Mouse (Mus musculus): ENCODE results near the gene Ints3. TPM values are rescaled to one million over a fixed set of nuclear protein-coding genes. Genes with fewer than 3 reads are reported as not detected.

Ints3 gene
- polyA plus RNA-seq, 1 experiment from 2014 or later, result 23.0 TPM

DNA sequence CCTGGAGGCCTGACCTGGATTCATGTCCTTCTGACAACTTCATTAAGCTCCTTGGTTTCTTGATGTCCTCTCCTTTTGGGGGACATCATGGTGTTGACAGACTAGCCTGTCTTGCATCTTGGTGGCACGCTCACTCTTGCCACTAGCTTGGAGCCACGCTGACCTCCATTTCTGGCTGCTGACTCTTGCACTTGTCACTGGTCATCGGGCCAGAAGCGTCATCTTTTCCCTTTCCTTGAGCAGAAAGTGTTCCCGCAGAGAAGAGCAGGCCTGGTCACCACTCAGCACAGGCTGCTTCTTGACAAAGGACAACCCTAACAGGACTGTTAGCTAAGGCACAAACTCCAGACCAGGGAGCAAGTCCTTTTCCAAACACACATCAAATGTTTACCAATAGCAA lies 27.0 kb downstream of the Ints3 start:
- 98% methylated on average over 5 of the region's 5 CpGs for WGBS
- no peak for ATAC-seq (ENCODE audit: insufficient read depth, low FRiP score)
- H3K9ac ChIP-seq (ENCODE audit: low read length), result no peak overlapping the region

DNA sequence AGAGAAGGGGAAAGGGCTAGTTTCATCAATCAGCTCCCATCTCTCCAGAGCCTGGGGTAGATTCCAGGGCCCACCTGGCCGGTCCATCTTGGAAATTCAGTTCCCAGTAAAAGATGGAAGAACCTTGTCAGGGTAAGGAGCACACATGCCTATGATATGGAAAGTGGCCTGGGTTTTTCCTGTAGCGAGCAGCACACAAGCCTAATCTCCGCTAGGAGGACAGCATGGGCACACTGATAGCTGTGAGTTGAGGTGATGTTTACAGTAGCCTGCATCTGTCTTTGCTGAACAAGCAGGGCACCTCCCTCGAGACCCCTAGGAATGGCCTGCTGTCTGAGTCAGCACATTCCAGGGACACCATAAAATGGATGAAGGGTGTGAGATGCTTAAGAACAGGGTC lies 28.8 kb downstream of the Ints3 start:
- Histone ChIP-seq H3K4me2 (ENCODE audit: low read depth, low read length) (no peak overlapping the region), H3K4me1 (ENCODE audit: control insufficient read depth, insufficient read depth, low read length) (no peaks in the 10 kb centered on the region), H3K36me3 (ENCODE audit: control insufficient read depth, insufficient read depth, low read length) (peaks cover 36% of the 10 kb centered on the region), H3K9me3 (replicated peaks; ENCODE audit: control insufficient read depth, low read length) (no peaks in the 10 kb centered on the region), H3K9ac (ENCODE audit: low read length) (no peak overlapping the region), H3K27me3 (ENCODE audit: control insufficient read depth, insufficient read depth, low read length) (no peaks in the 10 kb centered on the region), H3K27ac (ENCODE audit: low read length) (no peak overlapping the region), H3K4me3 (replicated peaks; ENCODE audit: low read length) (no peak overlapping the region)
- no peak for ATAC-seq (ENCODE audit: insufficient read depth, low FRiP score)
- WGBS, result 62% methylated on average over 4 of the region's 4 CpGs

More for the DNA sequence above, 27.0 kb downstream of the Ints3 start:
- H3K4me3 ChIP-seq (replicated peaks; ENCODE audit: low read length), result no peak overlapping the region
- no peaks in the 10 kb centered on the region for H3K9me3 ChIP-seq (replicated peaks; ENCODE audit: control insufficient read depth, low read length)
- peaks cover 24% of the 10 kb centered on the region for H3K36me3 ChIP-seq (ENCODE audit: control insufficient read depth, insufficient read depth, low read length)
- H3K27ac ChIP-seq (ENCODE audit: low read length), result no peak overlapping the region
- no peak overlapping the region for H3K4me2 ChIP-seq (ENCODE audit: low read depth, low read length)
- no peaks in the 10 kb centered on the region for H3K4me1 ChIP-seq (ENCODE audit: control insufficient read depth, insufficient read depth, low read length)
- no peaks in the 10 kb centered on the region for H3K27me3 ChIP-seq (ENCODE audit: control insufficient read depth, insufficient read depth, low read length)

GRCm38 (mm10) chr3:90404121-90404520 lies 29.3 kb downstream of the Ints3 start:
- Histone ChIP-seq H3K4me2 (ENCODE audit: low read depth, low read length) (no peak overlapping the region), H3K9me3 (replicated peaks; ENCODE audit: control insufficient read depth, low read length) (no peaks in the 10 kb centered on the region), H3K4me1 (ENCODE audit: control insufficient read depth, insufficient read depth, low read length) (no peaks in the 10 kb centered on the region), H3K36me3 (ENCODE audit: control insufficient read depth, insufficient read depth, low read length) (peaks cover 36% of the 10 kb centered on the region), H3K4me3 (replicated peaks; ENCODE audit: low read length) (no peak overlapping the region), H3K27me3 (ENCODE audit: control insufficient read depth, insufficient read depth, low read length) (no peaks in the 10 kb centered on the region), H3K9ac (ENCODE audit: low read length) (no peak overlapping the region), H3K27ac (ENCODE audit: low read length) (no peak overlapping the region)
- ATAC-seq (ENCODE audit: insufficient read depth, low FRiP score), result no peak
- WGBS, result 82% methylated on average over 3 of the region's 3 CpGs

DNA sequence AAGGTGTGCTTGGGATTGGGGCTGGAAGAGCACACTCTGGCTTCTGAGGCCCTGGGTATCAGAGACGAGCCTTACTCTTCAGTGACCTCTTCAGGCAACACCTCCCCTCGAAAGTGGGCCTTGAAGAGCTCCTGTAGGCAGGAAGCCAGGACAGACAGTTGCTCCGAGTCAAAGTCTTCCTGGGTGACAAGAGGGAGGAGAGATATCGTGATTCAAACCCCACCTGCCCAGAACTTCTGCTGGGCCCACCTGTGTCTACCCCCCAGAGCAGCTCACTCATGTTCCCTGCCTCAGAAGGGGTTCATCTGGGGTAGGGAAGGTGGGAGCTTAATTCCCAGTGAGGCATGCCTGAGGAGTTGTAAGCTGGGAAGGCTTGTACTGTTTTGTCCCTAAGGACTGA lies 32.4 kb downstream of the Ints3 start:
- WGBS, result 84% methylated on average over 4 of the region's 4 CpGs

GRCm38 (mm10) chr3:90395629-90396028 lies 37.8 kb downstream of the Ints3 start:
- ATAC-seq (ENCODE audit: insufficient read depth, low FRiP score), result no peak
- Histone ChIP-seq H3K9ac (ENCODE audit: low read length) (no peak overlapping the region), H3K27me3 (ENCODE audit: control insufficient read depth, insufficient read depth, low read length) (no peaks in the 10 kb centered on the region), H3K4me3 (replicated peaks; ENCODE audit: low read length) (no peak overlapping the region), H3K4me1 (ENCODE audit: control insufficient read depth, insufficient read depth, low read length) (peaks cover 2% of the 10 kb centered on the region; the same call in 1 of the 2 replicates), H3K27ac (ENCODE audit: low read length) (no peak overlapping the region), H3K36me3 (ENCODE audit: control insufficient read depth, insufficient read depth, low read length) (peaks cover 13% of the 10 kb centered on the region; the same call in 1 of the 2 replicates), H3K4me2 (ENCODE audit: low read depth, low read length) (no peak overlapping the region), H3K9me3 (replicated peaks; ENCODE audit: control insufficient read depth, low read length) (no peaks in the 10 kb centered on the region)
- WGBS, result 69% methylated on average over 3 of the region's 3 CpGs

More for the DNA sequence above, 32.4 kb downstream of the Ints3 start:
- Histone ChIP-seq H3K27me3 (ENCODE audit: control insufficient read depth, insufficient read depth, low read length) (no peaks in the 10 kb centered on the region), H3K27ac (ENCODE audit: low read length) (no peak overlapping the region), H3K36me3 (ENCODE audit: control insufficient read depth, insufficient read depth, low read length) (peaks cover 27% of the 10 kb centered on the region), H3K4me3 (replicated peaks; ENCODE audit: low read length) (no peak overlapping the region), H3K4me2 (ENCODE audit: low read depth, low read length) (no peak overlapping the region), H3K9me3 (replicated peaks; ENCODE audit: control insufficient read depth, low read length) (no peaks in the 10 kb centered on the region), H3K9ac (ENCODE audit: low read length) (no peak overlapping the region), H3K4me1 (ENCODE audit: control insufficient read depth, insufficient read depth, low read length) (no peaks in the 10 kb centered on the region)
- no peak for ATAC-seq (ENCODE audit: insufficient read depth, low FRiP score)

GRCm38 (mm10) chr3:90392661-90393060 lies 40.8 kb downstream of the Ints3 start:
- Histone ChIP-seq H3K4me2 (ENCODE audit: low read depth, low read length) (no peak overlapping the region), H3K9me3 (replicated peaks; ENCODE audit: control insufficient read depth, low read length) (no peaks in the 10 kb centered on the region), H3K4me1 (ENCODE audit: control insufficient read depth, insufficient read depth, low read length) (peaks cover 26% of the 10 kb centered on the region), H3K9ac (ENCODE audit: low read length) (no peak overlapping the region), H3K4me3 (replicated peaks; ENCODE audit: low read length) (no peak overlapping the region), H3K36me3 (ENCODE audit: control insufficient read depth, insufficient read depth, low read length) (0 out of 2 replicates have a peak, but pooled peaks cover 8% of the 10 kb centered on the region), H3K27me3 (ENCODE audit: control insufficient read depth, insufficient read depth, low read length) (no peaks in the 10 kb centered on the region), H3K27ac (ENCODE audit: low read length) (no peak overlapping the region)
- ATAC-seq (ENCODE audit: insufficient read depth, low FRiP score), result no peak
- WGBS, result 88% methylated on average over 3 of the region's 3 CpGs

DNA sequence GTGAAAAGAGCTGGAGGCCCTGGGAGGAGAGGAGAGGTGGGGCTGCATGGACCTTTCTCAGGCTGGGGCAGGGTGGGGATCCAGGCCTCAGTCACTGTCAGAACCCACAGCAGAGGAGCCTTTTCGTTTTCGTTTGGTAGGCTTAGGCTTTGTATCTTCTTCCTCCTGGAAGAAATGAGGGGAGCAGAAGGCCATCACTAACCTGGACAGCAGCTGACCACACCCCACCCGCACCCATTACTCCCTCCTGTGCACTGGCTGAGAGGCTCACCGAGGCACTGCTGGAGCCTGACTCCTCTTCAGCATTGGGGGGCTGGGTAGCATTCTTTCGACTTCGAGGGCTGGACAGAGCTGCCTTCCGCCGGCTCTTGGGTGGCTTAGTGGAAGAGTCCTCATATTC lies 41.5 kb downstream of the Ints3 start:
- 86% methylated on average over 8 of the region's 8 CpGs for WGBS
- Histone ChIP-seq H3K4me3 (replicated peaks; ENCODE audit: low read length) (no peak overlapping the region), H3K36me3 (ENCODE audit: control insufficient read depth, insufficient read depth, low read length) (0 out of 2 replicates have a peak, but pooled peaks cover 4% of the 10 kb centered on the region), H3K27me3 (ENCODE audit: control insufficient read depth, insufficient read depth, low read length) (no peaks in the 10 kb centered on the region), H3K4me1 (ENCODE audit: control insufficient read depth, insufficient read depth, low read length) (peaks cover 26% of the 10 kb centered on the region), H3K4me2 (ENCODE audit: low read depth, low read length) (no peak overlapping the region), H3K9me3 (replicated peaks; ENCODE audit: control insufficient read depth, low read length) (no peaks in the 10 kb centered on the region), H3K9ac (ENCODE audit: low read length) (no peak overlapping the region), H3K27ac (ENCODE audit: low read length) (no peak overlapping the region)
- no peak for ATAC-seq (ENCODE audit: insufficient read depth, low FRiP score)

GRCm38 (mm10) chr3:90391004-90391403 lies 42.4 kb downstream of the Ints3 start:
- ATAC-seq (ENCODE audit: insufficient read depth, low FRiP score), result no peak
- H3K36me3 ChIP-seq (ENCODE audit: control insufficient read depth, insufficient read depth, low read length), result 0 out of 2 replicates have a peak, but pooled peaks cover 3% of the 10 kb centered on the region
- H3K9me3 ChIP-seq (replicated peaks; ENCODE audit: control insufficient read depth, low read length), result no peaks in the 10 kb centered on the region
- 58% methylated on average over 4 of the region's 4 CpGs for WGBS
- H3K9ac ChIP-seq (ENCODE audit: low read length), result no peak overlapping the region
- no peak overlapping the region for H3K4me3 ChIP-seq (replicated peaks; ENCODE audit: low read length)
- H3K4me1 ChIP-seq (ENCODE audit: control insufficient read depth, insufficient read depth, low read length), result peaks cover 26% of the 10 kb centered on the region
- H3K4me2 ChIP-seq (ENCODE audit: low read depth, low read length), result no peak overlapping the region
- no peaks in the 10 kb centered on the region for H3K27me3 ChIP-seq (ENCODE audit: control insufficient read depth, insufficient read depth, low read length)
- H3K27ac ChIP-seq (ENCODE audit: low read length), result no peak overlapping the region

- peak within 1 kb of the TSS; percentile 66 for H3K4me3 ChIP-seq (replicated peaks; ENCODE audit: low read length)
- peak within 1 kb of the TSS; percentile 84 for H3K9ac ChIP-seq (ENCODE audit: low read length)
- H3K4me1 ChIP-seq (ENCODE audit: control insufficient read depth, insufficient read depth, low read length), result peaks cover 26% of the 10 kb centered on the region
- H3K27me3 ChIP-seq (ENCODE audit: control insufficient read depth, insufficient read depth, low read length), result no peaks in the 10 kb centered on the region
- peak; percentile 63 for ATAC-seq (ENCODE audit: insufficient read depth, low FRiP score)
- 0 out of 2 replicates have a peak, but pooled peaks cover 3% of the 10 kb centered on the region for H3K36me3 ChIP-seq (ENCODE audit: control insufficient read depth, insufficient read depth, low read length)
- no peaks in the 10 kb centered on the region for H3K9me3 ChIP-seq (replicated peaks; ENCODE audit: control insufficient read depth, low read length)
- H3K4me2 ChIP-seq (ENCODE audit: low read depth, low read length), result peak within 1 kb of the TSS; percentile 95
- peak within 1 kb of the TSS; percentile 48 for H3K27ac ChIP-seq (ENCODE audit: low read length)
- WGBS, result 2% methylated on average over 55 of the region's 55 CpGs
Observed at GRCm38 (mm10) chr3:90389511-90390490, 43.6 kb downstream of the Ints3 start, which contains the start of gene Slc27a3. Slc27a3 (minus strand) TSS chr3:90389938.

All from stomach, embryonic 16.5 days (tissue).